Mouse (Mus musculus): ENCODE data around the gene Pax2.

- TF ChIP-seq CTCF (IDR thresholded peaks at IDR 0.05; ENCODE audit: low read depth): no peak
- TF ChIP-seq EP300 (optimal IDR thresholded peaks at IDR 0.05): no peak
These were observed 32.6 kb downstream of the Pax2 start for GRCm38 (mm10) chr19:44788488-44788887.

Data from stomach, postnatal 0 days (tissue).